Mouse (Mus musculus): ENCODE results near the gene Oas2.

DNA sequence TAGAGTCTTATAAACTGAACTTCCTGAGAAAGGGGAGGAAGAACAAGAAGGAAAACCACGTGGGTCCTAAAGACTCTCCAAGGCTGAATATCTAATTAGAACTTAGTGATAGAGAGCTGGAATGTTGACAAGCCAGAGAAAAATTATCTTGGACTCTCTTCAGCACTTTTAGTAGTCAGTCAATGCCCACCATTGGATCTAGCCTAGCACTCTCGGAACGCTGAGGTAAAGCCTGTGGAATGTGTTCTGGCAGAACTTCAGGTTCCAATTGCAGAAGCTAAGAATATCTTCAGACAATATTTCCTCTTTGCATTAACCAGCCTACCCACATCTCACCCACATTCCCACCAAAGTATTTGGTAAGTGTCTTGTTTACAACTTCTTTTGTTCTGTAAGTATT lies 30.3 kb upstream of the Oas2 start:
- TF ChIP-seq EP300 (IDR thresholded peaks at IDR 0.05; ENCODE audit: low read depth) = no peak
- TF ChIP-seq CTCF (IDR thresholded peaks at IDR 0.05; ENCODE audit: low read depth) = no peak

Measured in liver, postnatal 0 days (tissue).